Mouse (Mus musculus) adrenal gland, postnatal 4 days (tissue): ENCODE measurements at regions not wholly inside any gene's neighbourhood (a gene's known extent, or its start where the extent isn't known, plus 50 kb on each side); places are given as distances from the start of the nearest gene placed in this dataset.
"Not testable (repeated sequence)": the region's sequence is repeated elsewhere in the genome, so short reads cannot be mapped to it uniquely, and the experiment has no call there.

ENCODE experiments used
- DNase-seq, 2 experiments: peaks; one replicate each; pipeline ENCODE4 v3.0.0; 2021 to 2022; ENCODE audit warnings: low spot score in 2 of 2, mixed read lengths in 2 of 2

GRCm38 (mm10) chr6:84322528-84322927, 271.2 kb downstream of the Cyp26b1 start:
- no peak for DNase-seq

- peak in 1 of 2 experiments; percentile 13 for DNase-seq
Measured at GRCm38 (mm10) chr6:84320586-84320985, 273.1 kb downstream of the Cyp26b1 start.

GRCm38 (mm10) chr6:84318774-84319173, 274.9 kb downstream of the Cyp26b1 start:
- DNase-seq = no peak

GRCm38 (mm10) chr6:84317026-84317425, 276.7 kb downstream of the Cyp26b1 start:
- no peak for DNase-seq

- DNase-seq = no peak
Measured at GRCm38 (mm10) chr6:84315175-84315912, 278.4 kb downstream of the Cyp26b1 start.

- no peak for DNase-seq
Measured at GRCm38 (mm10) chr6:84313797-84314196, 279.9 kb downstream of the Cyp26b1 start.

- DNase-seq = no peak
Measured at GRCm38 (mm10) chr6:84310635-84311241, 283.0 kb downstream of the Cyp26b1 start.

- DNase-seq = no peak
Measured at GRCm38 (mm10) chr6:84307556-84307955, 286.2 kb downstream of the Cyp26b1 start.

GRCm38 (mm10) chr6:84306585-84306984, 287.1 kb downstream of the Cyp26b1 start:
- no peak for DNase-seq

GRCm38 (mm10) chr6:84305093-84305492, 288.6 kb downstream of the Cyp26b1 start:
- no peak for DNase-seq

GRCm38 (mm10) chr6:84302916-84303315, 290.8 kb downstream of the Cyp26b1 start:
- not testable (repeated sequence) for DNase-seq

GRCm38 (mm10) chr6:84299936-84300335, 291.5 kb downstream of the Dysf start:
- DNase-seq = no peak

- DNase-seq = no peak
Measured at GRCm38 (mm10) chr6:84299146-84299545, 290.8 kb downstream of the Dysf start.

- not testable (repeated sequence) for DNase-seq
Measured at GRCm38 (mm10) chr6:84273907-84274306, 265.5 kb downstream of the Dysf start.

GRCm38 (mm10) chr6:84272520-84273311, 264.3 kb downstream of the Dysf start:
- peak in 1 of 2 experiments; percentile 40 for DNase-seq

- DNase-seq = no peak
Measured at GRCm38 (mm10) chr6:84271966-84272365, 263.6 kb downstream of the Dysf start.

GRCm38 (mm10) chr6:84271441-84271840, 263.1 kb downstream of the Dysf start:
- no peak for DNase-seq

GRCm38 (mm10) chr6:84270518-84271165, 262.3 kb downstream of the Dysf start:
- no peak for DNase-seq

GRCm38 (mm10) chr6:84269478-84269877, 261.1 kb downstream of the Dysf start:
- DNase-seq = no peak

GRCm38 (mm10) chr6:84269023-84269422, 260.6 kb downstream of the Dysf start:
- no peak for DNase-seq

GRCm38 (mm10) chr6:84268111-84268510, 259.7 kb downstream of the Dysf start:
- no peak for DNase-seq
